Mouse (Mus musculus): ENCODE data around the gene Rassf7.
"Not testable (repeated sequence)": the region's sequence is repeated elsewhere in the genome, so short reads cannot be mapped to it uniquely, and the experiment has no call there.

Rassf7 gene

DNA sequence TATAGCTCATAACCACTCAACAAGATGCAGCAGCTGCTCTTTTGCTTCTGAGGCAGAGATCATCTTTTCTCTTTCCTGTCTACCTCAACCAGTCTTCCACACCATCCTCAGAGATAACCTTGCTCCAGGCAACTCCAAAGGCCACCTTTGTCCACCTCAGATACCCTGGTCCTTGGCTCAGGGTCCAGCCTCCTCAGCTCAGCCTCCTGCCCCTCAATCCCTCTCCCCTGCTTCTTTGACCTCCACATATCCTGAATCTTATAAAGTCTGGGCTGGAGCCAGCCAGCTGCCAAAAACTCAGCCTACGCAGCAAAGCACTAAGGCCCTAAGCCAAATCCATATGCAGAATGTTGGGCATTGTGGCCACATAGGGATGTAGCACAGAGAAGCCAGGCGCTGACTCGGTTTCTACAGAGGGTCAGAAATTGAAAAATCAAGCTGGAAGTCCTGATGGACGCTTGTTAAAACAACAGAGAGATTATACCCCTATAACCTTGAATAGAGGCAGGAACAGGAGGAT, 7.1 kb downstream of the Rassf7 start:
- no peak for DNase-seq (ENCODE audit: low spot score)

DNA sequence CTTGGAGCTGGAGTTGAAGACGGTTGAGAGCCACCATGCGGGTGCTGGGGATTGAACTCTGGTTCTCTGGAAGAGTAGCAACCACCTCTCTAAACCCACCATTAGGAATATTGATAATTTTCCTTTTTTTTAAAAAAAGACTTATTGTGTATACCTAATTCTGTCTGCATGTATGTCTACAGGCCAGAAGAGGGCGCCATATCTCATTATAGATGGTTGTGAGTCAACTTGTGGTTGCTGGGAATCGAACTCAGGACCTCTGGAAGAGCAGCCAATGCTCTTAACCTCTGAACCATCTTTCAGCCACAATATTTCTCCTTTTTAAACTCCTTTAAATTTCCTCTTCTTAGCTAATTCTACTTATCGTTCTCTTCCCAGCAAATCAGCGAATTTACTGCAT, 10.9 kb downstream of the Rassf7 start:
- no peak for DNase-seq (ENCODE audit: low spot score)

DNA sequence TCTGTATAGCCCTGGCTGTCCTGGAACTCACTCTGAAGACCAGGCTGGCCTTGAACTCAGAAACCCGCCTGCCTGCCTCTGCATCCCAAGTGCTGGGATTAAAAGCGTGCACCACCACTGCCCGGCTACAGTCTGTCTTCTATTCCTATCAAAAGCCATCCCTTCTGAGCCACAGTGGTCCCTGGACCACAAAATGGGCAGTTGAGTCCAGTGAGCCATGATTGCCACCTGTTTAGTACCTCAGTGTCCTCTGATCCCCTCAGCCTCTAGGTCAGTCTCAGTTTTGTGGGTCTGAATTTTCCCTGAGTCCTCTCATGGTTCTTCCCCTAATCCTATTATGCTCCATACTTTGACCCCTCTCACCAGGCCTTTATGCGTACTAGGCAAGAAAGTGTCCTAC, 12.1 kb downstream of the Rassf7 start:
- DNase-seq (ENCODE audit: low spot score), result no peak

DNA sequence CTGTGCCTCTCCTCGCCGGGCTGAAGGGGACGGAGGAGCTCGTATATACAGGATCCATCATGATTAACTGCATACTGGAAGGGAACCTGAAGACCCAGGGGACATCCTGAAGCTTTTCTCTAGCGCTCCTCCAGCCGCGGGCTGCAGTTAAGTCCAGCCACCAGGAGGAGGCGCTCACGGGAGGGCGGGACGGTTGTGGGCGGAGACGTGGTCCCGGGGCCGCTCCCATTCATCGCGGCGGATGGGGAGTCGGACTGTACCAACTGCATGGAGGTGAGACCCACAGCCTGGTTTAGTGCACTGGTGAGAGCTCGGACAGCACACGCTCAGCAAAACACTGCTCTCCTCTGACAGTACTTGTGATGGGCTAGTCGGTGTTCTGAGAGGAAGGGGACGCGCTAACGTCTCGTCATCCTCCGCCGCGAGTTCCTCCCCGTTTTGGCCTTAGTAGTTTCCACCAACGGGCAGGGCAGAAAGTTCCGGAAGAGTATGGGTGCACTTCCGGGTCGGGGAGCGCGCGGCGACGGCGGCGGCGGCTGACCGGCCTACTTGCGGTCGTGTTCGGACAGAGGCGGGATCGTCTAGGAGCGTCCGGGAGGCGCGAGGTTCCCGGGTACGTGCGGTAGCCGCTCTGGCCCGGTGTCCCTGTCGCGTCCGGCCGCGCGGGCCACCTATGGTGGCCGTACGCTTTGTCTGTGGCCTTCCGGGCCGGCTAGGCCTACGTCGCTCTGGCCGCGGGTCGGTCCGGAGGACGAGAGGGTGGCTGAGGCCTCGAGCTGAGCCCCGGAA, 12.8 kb downstream of the Rassf7 start, which contains the start of gene Phrf1:
TSS of gene Phrf1 (plus strand) at position 506 of the 789 bp plus-strand sequence.
- peak; percentile 98 for DNase-seq (ENCODE audit: low spot score)

DNA sequence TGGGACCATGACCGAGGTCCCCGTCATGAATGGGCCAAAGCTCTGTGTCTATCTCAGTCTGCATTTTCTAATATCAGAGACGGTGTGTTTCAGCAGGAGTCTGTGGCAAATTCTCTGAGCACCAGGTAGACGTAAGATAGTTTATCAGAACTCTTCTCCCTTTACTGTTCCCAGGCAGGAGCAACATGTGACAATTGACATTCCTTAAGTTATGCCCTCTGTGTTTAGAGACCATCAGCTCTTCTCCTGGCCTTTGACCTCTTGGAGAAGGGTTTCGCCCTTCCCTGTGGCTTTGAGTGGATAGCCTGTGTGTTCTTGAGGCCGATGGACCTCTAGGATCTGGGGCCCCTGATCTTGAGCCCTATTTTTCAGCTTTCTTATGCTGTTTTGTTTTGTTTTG, 14.0 kb downstream of the Rassf7 start:
- no peak for DNase-seq (ENCODE audit: low spot score)

DNA sequence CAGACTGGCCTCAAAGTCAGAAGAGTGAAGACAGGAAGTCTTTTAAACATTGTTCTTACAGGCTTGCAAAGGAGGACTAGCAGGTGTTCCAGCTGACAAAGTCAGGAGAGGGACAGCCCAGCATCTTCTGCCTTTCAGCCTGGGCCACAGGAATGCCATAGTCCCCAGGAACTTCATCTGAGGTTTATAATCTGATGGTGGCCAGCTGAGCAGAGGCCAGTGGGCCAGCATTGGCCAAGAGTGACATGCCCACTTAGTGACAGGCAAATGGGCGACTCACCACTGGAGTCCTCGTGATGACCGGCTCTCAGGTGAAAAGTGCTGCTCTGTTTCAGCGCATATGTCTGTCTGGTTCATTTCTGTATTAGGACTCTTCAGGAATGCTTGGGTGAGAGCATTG, 14.9 kb downstream of the Rassf7 start:
- no peak for DNase-seq (ENCODE audit: low spot score)

DNA sequence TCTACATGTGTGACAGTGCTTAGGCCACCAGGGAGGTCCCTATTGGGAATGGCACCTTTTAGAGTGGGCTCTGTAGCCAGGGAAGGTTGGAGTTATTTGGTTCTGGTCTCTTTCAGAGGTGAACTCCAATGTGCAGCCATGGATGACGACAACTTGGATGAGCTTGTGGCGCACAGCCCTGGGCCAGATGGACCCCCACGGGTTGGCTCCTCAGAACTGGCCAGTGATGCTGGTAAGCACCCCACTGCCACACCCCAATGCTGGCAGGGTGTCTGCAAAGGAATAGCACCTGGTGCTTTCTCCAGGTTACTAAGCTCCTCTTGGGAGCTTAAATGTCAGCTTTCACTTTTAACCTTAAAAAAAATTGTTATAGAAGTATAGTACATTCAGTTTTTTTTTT, 15.5 kb downstream of the Rassf7 start:
- DNase-seq (ENCODE audit: low spot score), result no peak

DNA sequence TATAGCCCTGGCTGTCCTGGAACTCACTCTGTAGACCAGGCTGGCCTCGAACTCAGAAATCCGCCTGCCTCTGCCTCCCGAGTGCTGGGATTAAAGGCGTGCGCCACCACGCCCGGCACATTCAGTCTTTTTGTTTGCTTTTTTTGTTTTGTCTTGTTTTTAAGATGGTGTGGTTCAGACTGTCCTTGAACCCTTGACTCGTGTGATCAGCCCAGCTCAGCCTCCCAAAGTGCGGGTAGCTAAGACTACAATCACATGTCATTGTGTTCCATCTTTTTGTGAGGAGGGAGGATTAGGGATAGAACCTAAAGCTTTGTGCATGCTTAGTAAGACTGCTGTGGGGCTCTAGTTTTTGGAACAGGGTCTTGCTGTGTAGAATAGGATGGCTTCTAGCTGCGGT, 15.9 kb downstream of the Rassf7 start:
- DNase-seq (ENCODE audit: low spot score), result no peak

DNA sequence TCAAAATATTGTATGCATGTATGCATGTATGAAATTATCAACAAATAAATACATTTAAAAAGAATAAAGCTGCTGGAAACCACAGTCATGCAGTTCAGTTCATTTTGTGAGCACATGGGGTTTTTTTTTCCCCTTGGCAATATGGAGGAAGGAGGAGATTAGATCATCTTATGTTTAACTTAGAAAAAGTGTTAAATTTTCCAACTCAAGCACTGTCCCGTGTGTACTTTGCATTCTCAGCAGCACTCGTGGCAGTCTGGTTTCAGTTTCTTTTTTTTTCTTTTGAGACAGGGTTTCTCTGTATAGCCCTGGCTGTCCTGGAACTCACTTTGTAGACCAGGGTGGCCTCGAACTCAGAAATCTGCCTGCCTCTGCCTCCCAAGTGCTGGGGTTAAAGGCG, 34.8 kb downstream of the Rassf7 start:
- DNase-seq (ENCODE audit: low spot score), result not testable (repeated sequence)

DNA sequence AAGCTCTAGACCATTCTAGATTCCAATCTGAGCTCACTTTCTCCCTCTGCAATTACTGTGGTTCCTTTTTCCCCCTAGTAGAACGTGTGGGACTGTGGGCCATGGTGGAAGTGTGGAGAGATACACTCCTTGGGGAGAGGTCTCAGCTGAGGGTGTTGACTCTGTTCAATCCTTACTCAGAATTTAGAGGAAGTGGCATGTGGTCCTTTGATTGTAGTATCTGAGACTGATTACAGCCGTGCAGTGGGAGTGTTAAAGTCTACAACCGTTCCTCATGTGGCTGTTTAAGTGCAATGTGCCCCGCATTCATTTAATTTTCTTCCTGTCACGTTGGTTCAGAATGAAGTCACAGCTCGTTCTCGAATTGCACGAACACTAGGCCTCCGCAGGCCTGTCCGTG, 40.5 kb downstream of the Rassf7 start:
- no peak for DNase-seq (ENCODE audit: low spot score)

DNA sequence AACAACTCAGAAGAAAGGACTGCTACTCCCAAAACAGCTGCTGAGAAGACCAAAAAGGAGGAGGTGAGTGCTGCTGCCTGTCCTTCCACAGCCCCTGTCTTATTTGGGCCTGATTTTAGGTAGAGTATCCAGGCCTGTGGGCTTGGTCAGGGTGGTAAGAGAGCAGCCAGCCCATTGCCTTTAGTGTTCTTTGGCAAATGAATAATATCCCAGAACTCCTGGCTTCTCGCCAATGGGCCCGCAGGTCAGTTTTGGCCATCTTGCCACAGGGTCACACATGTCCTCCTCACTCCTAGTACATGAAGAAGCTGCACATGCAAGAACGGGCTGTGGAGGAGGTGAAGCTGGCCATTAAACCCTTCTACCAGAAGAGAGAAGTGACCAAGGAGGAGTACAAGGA, 45.8 kb downstream of the Rassf7 start:
- DNase-seq (ENCODE audit: low spot score), result no peak

DNA sequence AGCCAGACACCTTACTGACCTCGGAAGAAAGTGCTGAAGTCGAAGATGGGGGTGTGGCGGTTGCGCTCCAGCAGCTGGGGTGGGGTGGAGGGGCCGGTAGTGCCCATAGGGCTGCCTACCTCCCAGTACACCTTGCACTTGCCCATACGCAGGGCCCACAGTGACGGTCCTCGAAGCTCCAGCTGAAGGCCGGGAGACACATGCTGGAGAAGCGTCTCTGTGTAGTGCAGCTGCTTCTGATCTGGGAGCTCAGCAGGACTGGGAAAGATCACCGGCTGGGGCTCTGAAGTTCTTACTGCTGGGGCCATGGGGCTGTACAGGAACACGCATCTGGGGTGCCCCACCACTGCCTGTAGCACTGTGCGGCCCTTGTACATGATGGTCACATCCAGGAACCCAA, 48.0 kb downstream of the Rassf7 start:
- DNase-seq (ENCODE audit: low spot score), result no peak

DNA sequence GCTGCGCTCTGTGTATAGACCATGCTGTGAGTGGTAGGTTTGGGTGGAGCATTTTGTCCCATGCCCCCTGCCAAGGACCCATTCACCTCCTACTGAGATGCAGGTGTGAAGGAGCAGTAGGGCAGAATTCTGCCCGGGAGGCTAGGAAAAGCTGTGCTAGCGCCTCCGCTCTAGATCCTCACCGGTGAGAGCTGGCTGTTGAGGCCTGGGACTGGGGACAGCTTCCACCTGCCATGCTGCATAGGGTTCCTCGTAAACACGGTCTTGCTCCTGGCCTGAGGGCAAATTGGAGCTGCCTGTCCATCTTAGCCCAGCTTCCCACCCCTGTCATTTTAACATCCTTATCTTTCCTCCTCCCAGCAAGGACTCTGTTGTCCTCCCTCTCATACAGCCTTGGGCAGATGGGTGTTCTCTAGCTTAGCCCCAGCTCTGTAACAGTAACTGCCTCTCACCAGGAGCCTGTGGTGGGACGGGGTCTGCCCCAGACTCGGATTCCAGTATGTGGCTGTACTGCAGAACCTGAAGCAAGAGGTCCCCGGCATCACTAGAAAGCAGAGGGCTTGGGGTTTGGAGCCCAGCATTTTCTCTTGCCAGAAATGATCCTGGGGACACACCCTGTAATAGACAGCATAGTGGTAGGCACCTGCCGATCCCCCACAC, 48.5 kb downstream of the Rassf7 start:
- no peak for DNase-seq (ENCODE audit: low spot score)

DNA sequence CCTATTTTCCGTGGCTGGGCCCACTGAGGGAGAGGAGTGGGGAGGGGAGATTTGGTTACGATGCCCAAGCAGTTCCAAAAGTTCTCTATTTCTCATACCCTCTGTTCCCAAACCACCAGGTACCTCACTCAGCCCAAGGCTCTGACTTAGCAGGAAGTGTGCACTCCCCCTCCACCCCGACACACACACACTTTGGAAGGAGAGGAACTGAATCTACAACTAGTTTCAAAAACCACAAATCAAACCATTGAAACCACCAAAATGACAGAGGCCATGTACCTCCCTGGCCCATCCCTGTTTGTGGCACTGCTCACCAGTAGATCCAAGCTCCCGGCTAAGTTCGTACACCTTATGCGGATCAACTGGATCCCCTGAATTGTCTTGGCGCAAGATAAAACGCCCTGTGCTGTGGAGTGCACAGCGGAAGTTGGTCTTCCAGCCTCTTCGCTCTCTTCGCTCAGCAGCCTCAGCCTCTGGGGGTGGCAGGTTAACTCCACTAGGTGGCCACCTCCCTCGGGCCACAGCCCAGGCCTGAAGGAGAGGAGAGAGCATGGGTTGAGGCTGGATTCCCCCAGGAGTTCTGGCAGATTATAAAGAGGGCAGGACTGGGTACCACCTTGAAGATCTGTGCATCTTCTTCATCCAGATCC, 49.2 kb downstream of the Rassf7 start:
- DNase-seq (ENCODE audit: low spot score), result peak; percentile 68

DNA sequence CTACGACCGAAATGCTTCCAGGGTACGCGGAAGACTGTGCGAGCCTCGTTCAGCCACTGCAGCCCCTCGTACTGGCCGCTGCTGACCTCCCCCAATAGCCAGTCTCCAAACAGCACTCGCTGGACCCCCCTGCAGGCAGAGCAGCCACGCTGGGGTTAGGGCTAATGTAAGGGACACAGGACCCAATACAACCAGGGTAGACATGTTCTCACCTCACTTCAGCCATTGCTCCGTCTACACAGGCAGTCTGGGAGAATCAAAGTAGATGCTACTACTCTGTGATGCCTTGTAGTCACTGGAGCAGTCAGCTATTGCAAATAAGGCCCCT, 49.7 kb downstream of the Rassf7 start:
- DNase-seq (ENCODE audit: low spot score), result no peak

DNA sequence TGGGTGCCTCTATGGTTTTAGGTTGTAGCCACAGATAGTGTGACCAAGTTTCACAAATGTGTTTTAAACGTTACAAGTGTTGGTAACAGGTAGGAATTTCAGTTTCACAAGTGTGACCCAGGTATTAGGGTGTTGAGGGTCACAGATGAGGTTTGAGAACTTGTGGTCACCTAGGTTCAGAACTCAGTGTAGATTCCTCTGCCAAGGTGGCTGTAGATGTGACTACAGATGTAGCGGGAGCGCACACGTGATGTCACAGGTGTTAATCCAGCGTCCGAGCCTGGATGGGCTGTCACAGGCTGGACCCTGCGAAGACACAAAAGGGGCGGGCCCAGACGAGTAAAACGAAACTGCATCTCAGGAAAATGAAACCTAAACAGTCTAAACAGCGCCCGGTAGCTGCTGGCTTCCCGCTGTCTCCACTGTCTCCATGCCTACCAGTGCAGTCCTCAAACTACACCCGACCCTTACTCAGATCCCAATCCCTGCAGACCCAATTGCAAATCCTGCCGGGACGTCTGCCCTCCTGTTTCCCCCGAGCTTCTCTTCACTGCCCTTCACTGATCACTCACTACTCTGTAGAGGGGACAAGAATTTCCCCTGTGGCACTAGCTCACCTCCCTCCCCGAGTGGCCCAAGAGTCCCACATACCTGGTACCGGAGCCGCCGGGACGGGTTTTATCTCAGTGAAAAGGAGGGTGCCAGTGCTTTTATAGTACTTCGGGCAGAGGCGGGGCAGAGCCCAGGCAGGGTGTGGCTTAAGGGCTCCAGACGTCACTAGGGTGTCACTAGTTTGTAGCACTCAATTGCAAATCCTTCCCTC, 50.3 kb downstream of the Rassf7 start, which contains the start of gene Irf7:
TSS of gene Irf7 (minus strand) at position 743 of the 823 bp plus-strand sequence.
- peak; percentile 69 for DNase-seq (ENCODE audit: low spot score)

Data from testis, postnatal 10 days (tissue).